10 mouse cellular contexts compared by ENCODE assay signal in genomic region chr11:102780271-102780985, GRCm38 (mm10). TPM values are rescaled to one million over a fixed set of nuclear protein-coding genes. Genes with fewer than 3 reads are reported as not detected.
DNase-seq lines count a peak whose midpoint lies in the region; ATAC-seq and TF ChIP-seq lines count a peak whose summit lies in the region.
"Had no signal": no experiment of that assay in that cellular context is flagged by ENCODE, and none has a peak within 500 bp of the region (broad histone marks: within the 10 kb centered on the region; RNA-seq: fewer than 3 reads in every experiment).

No protein-coding gene starts in this region.

- TF ChIP-seq POLR2A in MEL (IDR thresholded peaks at IDR 0.05; ENCODE audit: control insufficient read depth in 1 of 2, insufficient read depth in 1 of 2, low read depth in 1 of 2, low read length in 2 of 2, poor library complexity in 1 of 2) = no peak

- 0 out of 2 replicates have a peak overlapping the region, but pooled peaks have one; percentile 12 for H3K9ac ChIP-seq in MEL (ENCODE audit: control insufficient read depth, low read depth, low read length, poor library complexity, severe bottlenecking)
- peak overlapping the region; percentile 44; the same call in 1 of the 2 replicates for H3K9ac ChIP-seq in heart, embryonic 11.5 days (ENCODE audit: low read depth, low read length)

- no peaks in the 10 kb centered on the region for H3K36me3 ChIP-seq in MEL (ENCODE audit: control insufficient read depth in 1 of 2, insufficient read depth in 2 of 2, low read length in 2 of 2)
- H3K36me3 ChIP-seq in heart, embryonic 11.5 days (ENCODE audit: control insufficient read depth, insufficient read depth, low read length) = 0 out of 2 replicates have a peak, but pooled peaks cover 3% of the 10 kb centered on the region
- H3K36me3 ChIP-seq in limb, embryonic 10.5 days = peaks cover 24% of the 10 kb centered on the region

- peak; percentile 44 to 59 for DNase-seq in adrenal gland, postnatal 36 days
- DNase-seq in adrenal gland, adult 18-20 months (ENCODE audit: low spot score in 2 of 2) = no peak
- DNase-seq in MEL (ENCODE audit: low read depth, low spot score) = peak; percentile 16
- DNase-seq in limb, embryonic 10.5 days (ENCODE audit: low spot score) = no peak
- no peak for DNase-seq in frontal cortex, postnatal 14 days (ENCODE audit: low spot score in 2 of 2)
- no peak for DNase-seq in layer of hippocampus, adult 9-10 months (ENCODE audit: low spot score)
- DNase-seq in yolk sac, embryonic 10.5 days (ENCODE audit: low spot score) = no peak
- DNase-seq: thymus, adult 2 months had no signal

- peak overlapping the region; percentile 45 for H3K4me2 ChIP-seq in heart, embryonic 11.5 days

- H3K4me3 ChIP-seq in MEL (ENCODE audit: control insufficient read depth in 1 of 2, insufficient read depth in 1 of 2, low read depth in 2 of 2, low read length in 2 of 2) = no peak overlapping the region
- no peak overlapping the region; the same call in 1 of the 2 replicates for H3K4me3 ChIP-seq in heart, embryonic 11.5 days (ENCODE audit: low read depth, low read length)
- H3K4me3 ChIP-seq in limb, embryonic 10.5 days = no peak overlapping the region
- H3K4me3 ChIP-seq: erythroblast, embryonic 14.5 days had no signal

- H3K4me1 ChIP-seq in MEL (ENCODE audit: control insufficient read depth in 1 of 2, insufficient read depth in 2 of 2, low read length in 2 of 2) = peaks cover 0 to 8% of the 10 kb centered on the region in 2 experiments; a peak in 2 of 4 replicates
- peaks cover 48% of the 10 kb centered on the region for H3K4me1 ChIP-seq in heart, embryonic 11.5 days (ENCODE audit: control insufficient read depth, insufficient read depth, low read length)
- H3K4me1 ChIP-seq in limb, embryonic 10.5 days = peaks cover 44% of the 10 kb centered on the region

- no peak for TF ChIP-seq RAD21 in MEL (IDR thresholded peaks at IDR 0.05; ENCODE audit: low read depth, low read length)

- 35% methylated on average over 11 of the region's 11 CpGs for WGBS in heart, embryonic 11.5 days (ENCODE audit: insufficient replicate concordance)
- WGBS in limb, embryonic 10.5 days = 50% methylated on average over 11 of the region's 11 CpGs

- H3K9me3 ChIP-seq in MEL (replicated peaks; ENCODE audit: insufficient read depth, low read length) = no peaks in the 10 kb centered on the region
- no peaks in the 10 kb centered on the region for H3K9me3 ChIP-seq in heart, embryonic 11.5 days (replicated peaks; ENCODE audit: control insufficient read depth, low read length)
- H3K9me3 ChIP-seq in limb, embryonic 10.5 days (replicated peaks) = no peaks in the 10 kb centered on the region

- H3K79me2 ChIP-seq in MEL (ENCODE audit: control insufficient read depth, insufficient read depth, low read length, poor library complexity) = no peaks in the 10 kb centered on the region

- no peak for TF ChIP-seq CTCF in MEL (IDR thresholded peaks at IDR 0.05 in 2 of 3, conservative IDR thresholded peaks at IDR 0.05 in 1 of 3; ENCODE audit: control insufficient read depth in 1 of 3, insufficient read depth in 1 of 3, low read depth in 2 of 3, low read length in 3 of 3, poor library complexity in 1 of 3, severe bottlenecking in 1 of 3)

- no peak for ATAC-seq in heart, embryonic 11.5 days (replicated peaks; ENCODE audit: insufficient number of reproducible peaks, low FRiP score, low TSS enrichment)

- H3K27ac ChIP-seq in MEL (ENCODE audit: control insufficient read depth, low read depth, low read length) = no peak overlapping the region
- no peak overlapping the region for H3K27ac ChIP-seq in heart, embryonic 11.5 days (ENCODE audit: low read depth, low read length)
- peak overlapping the region; percentile 56 for H3K27ac ChIP-seq in limb, embryonic 10.5 days

- H3K27me3 ChIP-seq in MEL (ENCODE audit: control insufficient read depth in 1 of 2, insufficient read depth in 2 of 2, low read length in 2 of 2) = peaks cover 6 to 14% of the 10 kb centered on the region in 2 experiments
- H3K27me3 ChIP-seq in heart, embryonic 11.5 days (ENCODE audit: control insufficient read depth, insufficient read depth, low read length) = no peaks in the 10 kb centered on the region
- 0 out of 2 replicates have a peak, but pooled peaks cover 8% of the 10 kb centered on the region for H3K27me3 ChIP-seq in limb, embryonic 10.5 days (ENCODE audit: low read depth, poor library complexity, severe bottlenecking)

- no peak for TF ChIP-seq EP300 in MEL (IDR thresholded peaks at IDR 0.05; ENCODE audit: low read depth in 1 of 2, low read length in 2 of 2)

TF ChIP-seq in MEL, 35 proteins besides CTCF, POLR2A, EP300 and RAD21:
- TF ChIP-seq MYC (IDR thresholded peaks at IDR 0.05; ENCODE audit: low read depth, low read length) (no peak), CHD1 (IDR thresholded peaks at IDR 0.05; ENCODE audit: low read depth, low read length) (no peak), POLR2AphosphoS2 (IDR thresholded peaks at IDR 0.05; ENCODE audit: low read length) (no peak), ELF1 (IDR thresholded peaks at IDR 0.05; ENCODE audit: low read depth, low read length) (no peak), ZC3H11A (IDR thresholded peaks at IDR 0.05; ENCODE audit: low read depth, low read length) (no peak), ZNF384 (IDR thresholded peaks at IDR 0.05; ENCODE audit: low read depth, low read length) (no peak), TBP (IDR thresholded peaks at IDR 0.05; ENCODE audit: low read depth, low read length) (no peak), NRF1 (IDR thresholded peaks at IDR 0.05; ENCODE audit: insufficient read depth, low read depth, low read length, poor library complexity, severe bottlenecking) (no peak), USF2 (IDR thresholded peaks at IDR 0.05; ENCODE audit: borderline replicate concordance in 1 of 2, insufficient read depth in 1 of 2, low read depth in 1 of 2, low read length in 2 of 2) (no peak), RCOR1 (IDR thresholded peaks at IDR 0.05; ENCODE audit: low read depth, low read length) (no peak), MEF2A (IDR thresholded peaks at IDR 0.05; ENCODE audit: extremely low read depth, insufficient replicate concordance, low read depth, low read length, poor library complexity, severe bottlenecking) (no peak), ZMIZ1 (IDR thresholded peaks at IDR 0.05; ENCODE audit: low read depth, low read length) (no peak), JUND (IDR thresholded peaks at IDR 0.05; ENCODE audit: low read depth, low read length) (no peak), E2F4 (IDR thresholded peaks at IDR 0.05; ENCODE audit: borderline replicate concordance, low read depth, low read length) (no peak)

RNA-seq across cellular contexts. Expression of gene Adam11, which starts 19.2 kb away (rescaled TPM):
- 1 to 10 TPM; 2.7 to 3.4 TPM for total RNA-seq in adrenal gland, postnatal 36 days (2021)
- total RNA-seq in adrenal gland, adult 18-20 months (2021) = 1 to 10 TPM; 1.9 to 5.5 TPM
- total RNA-seq in MEL (2012; rRNA removed) = 0.08 and 0.13 TPM in 2 replicates
- polyA plus RNA-seq in MEL (2012; ENCODE audit: insufficient read depth in 1 of 2, insufficient read length in 2 of 2, low read depth in 1 of 2, low replicate concordance in 2 of 2, missing spikeins in 1 of 2) = under 1 TPM in 1 of 2 experiments, not detected in 1; 0.36 TPM
- 5.4 and 6.7 TPM in 2 replicates for polyA plus RNA-seq in heart, embryonic 11.5 days (2014; fragmentation: Nextera tagmentation; extraction: Ambion mirVana)
- 14.2 and 25.1 TPM in 2 replicates for polyA plus RNA-seq in limb, embryonic 10.5 days (2016; fragmentation: Nextera tagmentation; extraction: Ambion mirVana)

RNA-seq across cellular contexts. Expression of gene Gjc1, which starts 39.1 kb away (rescaled TPM):
- 10 to 100 TPM; 13.6 to 21.6 TPM for total RNA-seq in adrenal gland, postnatal 36 days (2021)
- total RNA-seq in adrenal gland, adult 18-20 months (2021) = 10 to 100 TPM; 12.0 to 16.4 TPM
- not detected in 2 replicates for total RNA-seq in MEL (2012; rRNA removed)
- not detected for polyA plus RNA-seq in MEL (2012; ENCODE audit: insufficient read depth in 1 of 2, insufficient read length in 2 of 2, low read depth in 1 of 2, low replicate concordance in 2 of 2, missing spikeins in 1 of 2)
- polyA plus RNA-seq in heart, embryonic 11.5 days (2014; fragmentation: Nextera tagmentation; extraction: Ambion mirVana) = 56.6 and 59.7 TPM in 2 replicates
- 95.0 and 98.8 TPM in 2 replicates for polyA plus RNA-seq in limb, embryonic 10.5 days (2016; fragmentation: Nextera tagmentation; extraction: Ambion mirVana)
- polyA plus RNA-seq: erythroblast, embryonic 14.5 days had no signal

RNA-seq across cellular contexts. Expression of gene Higd1b, which starts 55.2 kb away (rescaled TPM):
- total RNA-seq in adrenal gland, postnatal 36 days (2021) = 1 to 10 TPM; 1.7 to 2.6 TPM
- total RNA-seq in adrenal gland, adult 18-20 months (2021) = 1 to 10 TPM; 1.2 to 4.1 TPM
- not detected in 2 replicates for total RNA-seq in MEL (2012; rRNA removed)
- not detected for polyA plus RNA-seq in MEL (2012; ENCODE audit: insufficient read depth in 1 of 2, insufficient read length in 2 of 2, low read depth in 1 of 2, low replicate concordance in 2 of 2, missing spikeins in 1 of 2)
- not detected in 2 replicates for polyA plus RNA-seq in heart, embryonic 11.5 days (2014; fragmentation: Nextera tagmentation; extraction: Ambion mirVana)
- polyA plus RNA-seq in limb, embryonic 10.5 days (2016; fragmentation: Nextera tagmentation; extraction: Ambion mirVana) = not detected in 2 replicates
- polyA plus RNA-seq: erythroblast, embryonic 14.5 days had no signal

Comparison
In these comparisons a context has a peak if more than half of its experiments do, and no peak if none do; other contexts are left out.
1. DNase-seq: peak in adrenal gland, postnatal 36 days (2 of 2) and MEL (single experiment); none in adrenal gland, adult 18-20 months (0 of 2), limb, embryonic 10.5 days (single experiment), frontal cortex, postnatal 14 days (0 of 2), layer of hippocampus, adult 9-10 months (single experiment) and yolk sac, embryonic 10.5 days (single experiment).
2. RNA of gene Gjc1, which starts 39.1 kb away (total RNA-seq): 13.6 to 21.6 TPM in adrenal gland, postnatal 36 days and 12.0 to 16.4 TPM in adrenal gland, adult 18-20 months; not detected in MEL; every median in the first group is over 10 times any median in the second.